Mouse (Mus musculus): ENCODE results near the gene Senp6. TPM values are rescaled to one million over a fixed set of nuclear protein-coding genes. Genes with fewer than 3 reads are reported as not detected.
"Not testable (repeated sequence)": the region's sequence is repeated elsewhere in the genome, so short reads cannot be mapped to it uniquely, and the experiment has no call there.

Senp6 gene
- total RNA-seq, 2 experiments from 2014 or later = 106 to 111 TPM

DNA sequence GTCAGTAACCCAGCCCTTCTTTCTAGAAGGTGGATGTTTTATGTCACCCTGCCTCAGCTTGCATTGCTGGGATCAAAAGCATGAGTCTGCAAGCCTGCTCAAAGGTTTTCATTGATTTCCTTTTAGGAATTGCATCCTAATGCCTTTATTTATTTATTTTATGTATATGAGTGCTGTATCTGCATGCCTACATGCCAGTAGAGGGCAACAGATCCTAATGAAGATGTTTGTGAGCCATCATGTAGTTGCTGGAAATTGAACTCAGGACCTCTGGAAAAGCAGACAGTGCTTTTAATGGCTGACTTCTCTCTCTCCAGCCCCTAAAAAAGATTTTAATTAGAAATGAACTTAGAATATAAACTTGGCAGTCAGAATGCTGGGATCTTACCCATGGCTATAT, 8.2 kb downstream of the Senp6 start:
- DNase-seq (ENCODE audit: low spot score in 2 of 2) = no peak

DNA sequence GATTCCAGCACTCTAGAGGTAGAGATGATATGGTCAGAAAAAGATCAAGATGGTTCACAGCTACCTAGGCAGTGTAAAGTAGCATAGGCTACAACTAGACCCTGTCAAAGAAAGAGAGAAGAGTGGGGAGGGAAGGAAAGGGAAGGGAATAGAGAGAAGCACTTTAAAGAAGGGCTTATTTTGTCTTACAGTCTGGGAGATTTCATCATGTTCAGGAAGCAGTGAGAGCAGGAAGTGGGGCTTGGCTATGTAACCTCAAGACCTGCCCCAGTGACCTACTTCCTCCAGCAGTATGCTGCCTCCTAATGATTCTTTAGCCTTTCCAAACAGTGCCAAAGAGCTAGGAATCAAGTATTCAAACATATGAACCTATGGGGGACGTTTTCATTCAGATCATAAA, 14.2 kb downstream of the Senp6 start:
- DNase-seq (ENCODE audit: low spot score in 2 of 2) = no peak

DNA sequence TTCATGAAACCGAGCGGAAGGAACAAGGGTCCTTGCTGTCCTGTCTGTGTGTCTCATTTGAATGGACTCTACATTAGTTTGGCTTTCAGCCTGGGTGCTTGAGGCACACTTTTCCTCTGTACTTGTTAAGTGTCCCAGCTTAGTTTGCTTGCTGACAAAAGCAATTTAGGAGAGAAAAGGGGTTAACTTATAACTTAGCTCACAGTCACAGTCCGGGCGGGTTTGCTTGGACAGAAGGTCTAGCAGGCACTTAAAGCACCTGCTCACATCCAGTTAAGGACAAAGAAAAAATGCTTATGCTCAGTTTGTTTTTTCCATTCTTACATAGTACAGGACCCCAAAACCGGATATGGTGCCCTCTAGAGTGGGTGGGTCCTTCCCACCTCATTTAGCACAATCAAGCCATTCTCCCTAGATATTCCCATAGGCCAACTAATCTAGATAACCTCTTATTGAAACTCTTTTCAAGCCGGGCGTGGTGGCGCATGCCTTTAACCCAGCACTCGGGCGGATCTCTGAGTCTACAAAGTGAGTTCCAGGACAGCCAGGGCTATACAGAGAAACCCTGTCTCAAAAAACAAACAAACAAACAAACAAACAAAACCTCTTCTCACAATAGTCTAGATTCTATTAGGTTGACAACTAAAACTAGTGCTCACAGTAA, 17.9 kb downstream of the Senp6 start:
- DNase-seq (ENCODE audit: low spot score in 2 of 2) = no peak

DNA sequence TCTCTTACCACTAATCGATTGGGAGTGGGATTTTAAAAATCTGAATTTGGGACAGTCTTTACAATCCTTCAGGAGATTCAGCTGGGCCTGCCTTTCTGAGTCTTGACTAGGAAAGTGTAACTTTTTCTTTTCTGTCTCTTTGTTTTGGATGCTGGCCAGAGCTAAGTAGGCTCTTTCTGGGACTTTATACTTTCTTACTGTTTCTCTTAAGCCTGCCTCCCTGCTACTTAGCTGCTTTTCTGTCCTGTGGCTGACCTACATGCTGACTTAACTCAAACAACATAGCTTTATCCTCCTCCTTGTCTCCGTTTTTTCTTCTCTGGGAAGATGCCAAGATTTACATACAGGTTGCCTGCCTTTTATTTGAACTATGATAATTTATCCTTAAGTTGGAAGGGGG, 19.0 kb downstream of the Senp6 start:
- DNase-seq (ENCODE audit: low spot score in 2 of 2) = no peak

DNA sequence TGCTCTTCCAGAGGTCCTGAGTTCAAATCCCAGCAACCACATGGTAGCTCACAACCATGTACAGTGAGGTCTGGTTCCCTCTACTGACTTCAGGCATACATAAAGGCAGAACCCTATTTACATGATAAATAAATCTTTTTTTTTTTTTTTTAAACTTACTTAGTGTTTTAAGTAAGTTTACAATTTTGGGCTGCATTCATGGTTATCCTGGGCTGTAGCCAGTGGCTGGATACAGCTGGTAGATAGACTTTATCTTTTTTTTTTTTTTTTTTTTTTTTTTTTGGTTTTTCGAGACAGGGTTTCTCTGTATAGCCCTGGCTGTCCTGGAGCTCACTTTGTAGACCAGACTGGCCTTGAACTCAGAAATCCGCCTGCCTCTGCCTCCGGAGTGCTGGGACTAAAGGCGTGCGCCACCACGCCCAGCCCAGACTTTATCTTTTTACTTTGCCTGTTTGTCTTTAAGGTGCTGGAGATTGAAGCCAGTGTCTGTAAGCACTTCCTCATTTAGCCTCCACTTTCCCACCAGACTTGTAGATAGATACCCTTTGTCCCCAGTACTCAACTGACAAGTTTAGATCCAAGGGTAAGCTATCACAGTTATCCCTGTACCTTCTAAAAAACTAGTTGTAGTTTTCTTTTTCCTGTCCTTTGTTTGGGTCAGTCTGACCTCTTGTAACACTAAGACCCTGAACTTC, 19.7 kb downstream of the Senp6 start:
- DNase-seq (ENCODE audit: low spot score in 2 of 2) = not testable (repeated sequence)

DNA sequence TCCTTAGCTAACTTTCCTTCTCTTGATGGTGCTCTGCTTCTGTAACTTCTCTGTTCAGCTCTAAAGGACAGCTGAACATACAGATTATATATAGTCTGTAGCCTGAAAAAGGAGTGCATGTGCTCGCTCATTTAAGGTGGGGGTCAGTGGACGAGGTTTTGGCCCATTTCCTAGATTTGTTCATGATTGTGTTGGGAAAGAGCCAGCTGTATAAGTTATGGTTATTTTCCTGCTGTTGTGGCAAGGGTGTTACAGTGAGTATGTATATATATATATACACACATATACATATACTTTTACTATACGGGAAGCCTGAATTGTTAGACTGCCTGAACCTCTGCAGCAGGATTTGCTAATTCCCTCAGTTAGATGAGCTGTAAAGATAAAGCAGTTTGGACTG, 22.7 kb downstream of the Senp6 start:
- DNase-seq (ENCODE audit: low spot score in 2 of 2) = no peak

DNA sequence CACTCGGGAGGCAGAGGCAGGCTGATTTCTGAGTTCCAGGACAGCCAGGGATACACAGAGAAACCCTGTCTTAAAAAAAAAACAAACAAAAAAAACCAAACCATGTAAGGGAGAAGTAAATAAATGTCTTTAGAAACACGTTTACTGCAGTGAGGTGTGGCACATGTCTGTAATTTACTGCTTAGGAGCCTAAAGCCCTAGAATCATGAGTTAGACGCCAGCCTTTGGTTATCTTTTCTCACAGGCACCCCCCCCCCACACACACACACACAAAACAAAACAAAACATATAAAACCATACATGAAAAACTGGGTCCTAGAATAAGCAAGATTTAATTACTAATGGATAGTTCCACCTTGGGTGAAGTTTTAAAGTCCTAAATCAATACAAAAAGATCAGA, 29.6 kb downstream of the Senp6 start:
- no peak for DNase-seq (ENCODE audit: low spot score in 2 of 2)

DNA sequence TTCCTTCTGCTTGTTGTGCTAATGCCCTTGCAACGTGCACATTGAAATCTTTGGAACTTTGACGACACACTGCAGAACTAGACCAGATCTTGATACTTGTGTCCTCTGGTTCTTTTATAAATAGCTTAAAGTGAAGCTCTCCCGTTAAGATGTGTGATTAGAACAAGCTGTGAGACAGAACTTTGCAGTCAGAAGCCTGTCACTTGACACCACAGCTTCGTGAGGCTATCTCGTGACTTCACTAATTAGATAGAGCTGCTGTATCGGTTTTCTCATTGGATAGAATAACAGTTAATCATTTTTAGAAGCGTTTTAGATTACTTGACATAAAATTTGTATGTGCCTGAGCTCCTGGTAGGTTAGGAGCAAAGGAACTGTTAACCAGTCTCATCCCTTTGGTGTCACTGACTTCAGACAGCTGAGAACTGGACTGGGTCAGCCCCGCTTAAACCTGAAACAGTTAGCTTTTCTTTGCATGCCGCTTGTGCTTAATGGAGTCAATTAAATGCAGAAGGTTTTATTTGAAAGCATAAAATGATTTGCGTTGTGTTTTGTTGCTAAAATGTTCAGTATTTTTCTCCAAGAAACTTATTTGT, 79.4 kb downstream of the Senp6 start:
- no peak for DNase-seq (ENCODE audit: low spot score in 2 of 2)

DNA sequence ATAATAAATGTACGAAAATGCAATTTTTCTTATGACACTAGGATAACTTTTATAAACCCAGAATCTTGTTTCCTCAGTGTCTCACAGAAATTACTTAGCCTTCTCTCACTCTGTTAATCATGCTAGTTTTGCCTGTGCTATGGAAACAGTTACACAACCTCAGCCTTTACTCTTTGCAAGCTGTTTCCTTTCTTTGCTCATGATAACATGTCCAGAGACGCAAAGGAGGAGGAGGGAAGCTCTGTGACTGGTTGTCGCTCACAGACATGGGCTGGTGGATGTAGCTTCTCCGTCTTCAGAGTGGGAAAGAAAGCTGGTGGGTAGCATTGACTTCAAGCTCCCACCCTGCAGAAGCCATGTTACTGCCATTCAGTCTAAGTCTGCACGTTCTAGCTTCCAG, 82.9 kb downstream of the Senp6 start:
- no peak for DNase-seq (ENCODE audit: low spot score in 2 of 2)

DNA sequence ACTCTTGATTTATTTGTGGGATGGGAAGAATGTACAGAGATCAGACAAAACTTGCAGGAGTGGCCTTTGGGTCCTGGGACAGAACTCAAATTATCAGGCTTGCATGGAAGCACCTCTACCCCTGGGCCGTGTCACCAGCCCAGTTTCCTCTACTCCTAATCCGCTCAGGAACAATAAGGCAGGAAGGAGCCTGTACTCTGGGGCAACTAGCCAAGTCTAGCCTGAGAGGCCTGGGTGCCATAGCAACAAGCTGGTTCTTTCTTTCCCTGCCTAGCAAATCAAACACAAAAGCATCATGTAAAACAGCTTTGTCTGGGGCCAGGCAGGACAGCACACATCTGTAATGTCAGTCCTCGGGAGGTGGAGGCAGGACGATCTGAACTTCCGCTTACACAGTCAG, 88.6 kb downstream of the Senp6 start:
- peak; percentile 38 to 54 for DNase-seq (ENCODE audit: low spot score in 2 of 2)

DNA sequence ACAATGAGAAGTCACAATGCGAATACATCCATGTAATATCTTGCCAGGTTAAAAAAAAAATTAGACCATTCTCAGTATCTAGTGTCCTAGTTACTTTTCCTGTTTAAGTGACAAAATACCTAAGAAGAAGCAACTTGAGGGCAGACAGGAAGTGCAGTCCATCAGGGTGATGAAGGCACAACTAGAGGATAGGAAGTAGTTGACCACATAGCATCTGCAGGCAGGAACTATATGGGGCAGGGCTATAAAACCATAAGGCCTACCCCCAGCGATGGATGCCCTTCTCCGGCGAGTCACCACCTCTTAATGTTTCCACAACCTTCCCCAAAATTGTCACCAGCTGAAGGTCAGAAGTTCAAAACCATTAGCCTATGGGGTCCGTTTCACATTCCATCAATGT, 90.1 kb downstream of the Senp6 start:
- DNase-seq (ENCODE audit: low spot score in 2 of 2) = no peak

DNA sequence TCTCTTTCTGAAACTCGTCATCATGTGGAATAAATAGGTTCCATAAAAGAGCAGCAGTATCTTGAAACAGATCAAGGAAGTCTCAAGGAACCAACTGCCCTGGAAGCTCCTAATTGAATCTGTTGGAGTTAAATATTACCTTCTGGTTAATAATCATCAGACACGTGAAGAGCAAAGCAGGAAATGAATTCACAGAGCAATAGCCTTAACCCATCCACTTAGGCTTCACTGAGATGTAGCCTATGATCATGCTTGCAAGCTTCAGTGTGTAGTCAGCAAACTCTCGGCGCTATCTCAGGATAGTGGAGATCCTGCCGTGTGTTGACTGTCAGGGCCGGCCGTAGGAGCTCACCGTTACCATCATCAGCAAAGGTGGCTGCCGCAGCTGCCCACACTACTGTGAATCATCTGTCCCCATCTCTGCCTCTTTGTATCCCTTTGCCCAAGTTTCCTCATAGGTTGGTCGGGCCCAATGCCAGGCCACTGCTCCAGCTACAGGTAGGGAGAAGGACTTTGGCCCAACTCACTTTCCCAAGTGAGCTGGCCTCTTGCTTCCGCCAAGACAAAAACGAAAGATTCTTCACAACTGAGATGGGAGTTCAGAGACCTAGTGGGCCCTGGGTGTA, 91.2 kb downstream of the Senp6 start:
- no peak for DNase-seq (ENCODE audit: low spot score in 2 of 2)

DNA sequence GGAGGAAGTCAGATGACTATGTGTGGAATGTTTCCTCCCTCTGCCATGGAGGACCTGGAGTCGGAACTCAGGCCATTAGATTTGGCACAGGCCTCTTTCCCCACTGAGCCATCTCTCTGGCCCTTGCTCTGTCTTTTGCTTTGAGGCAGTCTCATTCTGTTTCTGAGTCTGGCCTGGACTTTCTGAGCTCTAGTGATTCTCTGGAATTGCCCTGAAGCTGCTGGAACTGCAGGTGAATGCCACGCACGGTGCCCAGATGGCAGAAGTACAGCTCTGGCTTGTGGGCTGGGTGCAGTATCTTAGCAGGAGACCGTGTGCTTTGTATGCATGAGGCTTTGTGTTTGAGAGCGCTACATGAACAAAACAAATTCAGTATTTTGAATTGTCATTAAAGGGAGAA, 92.2 kb downstream of the Senp6 start:
- DNase-seq (ENCODE audit: low spot score in 2 of 2) = no peak

DNA sequence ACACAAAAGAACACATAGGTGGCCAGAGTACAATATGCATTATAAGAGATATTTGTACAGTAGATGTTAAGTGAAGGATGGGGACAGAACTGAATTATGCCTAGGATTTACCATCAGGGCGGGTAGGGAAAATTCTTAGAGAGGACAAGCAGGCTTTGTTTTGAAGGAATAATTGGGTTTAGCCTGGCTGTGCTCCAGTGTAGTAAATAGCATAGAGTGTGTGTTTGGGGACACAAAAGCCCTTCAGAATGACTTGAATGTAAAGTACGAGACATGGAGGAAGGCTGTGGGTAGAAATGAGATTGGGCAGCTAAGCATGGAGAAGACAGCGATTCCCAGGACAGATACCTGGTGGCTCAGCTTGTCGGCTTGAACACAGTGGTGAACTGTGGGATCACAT, 94.7 kb downstream of the Senp6 start:
- DNase-seq (ENCODE audit: low spot score in 2 of 2) = no peak

DNA sequence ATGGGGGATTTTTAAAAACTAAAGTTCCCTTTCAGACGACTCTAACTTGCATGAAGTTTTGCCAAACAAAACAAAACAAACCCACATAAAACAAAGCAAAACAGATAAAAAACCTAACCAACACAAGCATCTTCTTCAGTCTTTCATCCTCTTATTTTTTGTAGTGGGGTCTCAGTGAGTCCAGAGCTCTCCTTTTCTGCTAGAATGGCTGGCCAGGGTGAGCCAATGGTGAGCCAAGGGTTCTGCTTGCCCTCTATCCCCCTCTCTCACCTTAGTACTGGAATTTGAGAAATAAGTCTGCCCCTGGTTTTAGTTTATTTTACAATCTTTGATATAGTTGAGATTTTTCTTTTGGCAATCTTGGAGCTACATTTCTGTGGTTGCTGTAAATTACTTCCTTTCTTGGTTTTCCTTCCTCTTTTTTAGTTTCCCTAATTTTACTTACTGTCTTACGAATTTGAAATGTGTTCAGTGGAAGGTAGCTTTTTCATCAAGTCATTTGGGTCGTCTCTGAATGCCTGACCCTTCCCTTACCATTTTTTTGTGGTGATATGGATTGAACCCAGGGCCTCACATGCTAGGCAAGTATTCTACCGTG, 96.5 kb downstream of the Senp6 start:
- no peak for DNase-seq (ENCODE audit: low spot score in 2 of 2)

DNA sequence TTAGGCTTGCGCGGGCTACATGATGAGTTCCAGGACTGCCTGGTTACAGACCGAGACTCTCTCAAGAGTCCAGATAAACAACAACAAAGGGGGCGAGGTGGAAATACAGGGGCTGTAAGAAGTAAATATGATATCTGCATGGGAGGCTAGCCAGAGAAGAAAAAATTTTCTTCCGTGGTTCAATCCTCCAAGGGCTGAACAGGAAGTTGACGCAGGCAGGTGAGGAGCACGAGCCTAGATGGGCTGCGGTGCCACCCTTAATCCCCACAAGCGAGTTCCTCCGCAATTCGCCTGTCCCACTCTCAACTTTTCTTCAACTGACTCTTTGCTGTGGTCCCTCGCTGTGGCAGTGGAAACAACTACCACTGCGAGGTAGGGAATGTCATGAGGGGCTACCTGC, 97.5 kb downstream of the Senp6 start:
- DNase-seq (ENCODE audit: low spot score in 2 of 2) = no peak

DNA sequence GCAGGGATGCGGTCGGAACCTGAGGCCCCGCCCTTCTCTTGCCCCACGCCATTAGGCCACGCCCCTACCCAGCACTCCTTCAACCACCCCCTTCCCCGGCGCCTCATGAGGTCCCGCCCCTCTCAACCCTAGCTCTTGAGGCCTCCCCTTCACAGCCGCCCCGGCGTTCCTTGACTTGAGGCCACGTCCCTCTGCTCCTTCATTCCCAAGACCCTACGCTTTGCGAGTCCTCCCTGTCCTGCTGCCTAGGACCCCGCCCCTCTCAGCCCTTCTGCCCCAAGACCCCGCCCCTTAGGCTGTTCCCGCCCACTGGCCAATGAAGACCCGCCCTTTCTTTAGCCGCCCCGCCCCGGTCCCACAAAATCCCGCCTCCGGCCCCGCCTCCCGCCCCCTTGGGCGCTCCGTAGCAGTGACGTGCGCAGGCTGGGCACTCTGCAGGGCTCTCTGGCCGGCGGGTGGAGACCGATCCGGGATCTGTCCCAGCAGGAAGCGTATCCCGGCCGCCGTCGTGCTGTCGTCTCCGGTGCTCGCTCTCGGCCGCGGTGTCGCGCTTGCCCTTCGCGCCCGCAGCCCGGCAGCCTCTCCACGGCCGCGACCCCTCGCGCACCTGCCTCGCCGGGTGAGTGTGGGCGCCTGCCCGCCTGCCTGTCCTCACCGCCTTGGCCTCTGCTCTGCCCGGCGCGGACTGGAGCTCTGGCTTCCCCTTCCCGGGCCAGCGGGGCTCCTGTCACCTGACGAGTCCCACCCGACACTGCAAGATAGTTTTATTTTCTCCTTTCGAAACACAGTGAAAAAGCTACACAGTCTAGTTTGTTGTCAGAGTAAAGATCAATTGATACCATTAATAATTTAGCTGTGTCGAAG, 98.1 kb downstream of the Senp6 start, which contains the start of gene Myo6:
Gene Myo6, plus strand, starts transcription at position 421 of the 864 bp plus-strand sequence.
- DNase-seq (ENCODE audit: low spot score in 2 of 2) = peak; percentile 91 to 96

DNA sequence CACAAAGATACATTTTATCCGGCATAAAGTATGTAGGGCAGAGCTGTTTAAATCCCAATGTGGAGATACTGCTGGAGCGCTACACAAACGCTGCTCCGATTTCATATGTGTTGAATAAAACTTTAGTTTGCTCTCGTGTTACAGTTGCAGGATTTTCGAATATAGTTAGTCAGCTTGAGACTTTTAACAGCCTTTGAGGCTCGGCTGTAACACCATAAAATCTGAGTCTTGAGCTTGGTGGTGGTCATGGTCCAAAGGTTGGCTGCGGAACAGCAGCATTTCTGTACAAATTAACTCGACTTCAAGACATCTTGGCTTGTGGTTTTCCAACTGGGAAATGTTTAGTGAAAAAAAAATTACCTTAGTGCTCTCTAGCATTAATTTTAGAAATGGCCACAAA, 99.0 kb downstream of the Senp6 start:
- DNase-seq (ENCODE audit: low spot score in 2 of 2) = no peak

DNA sequence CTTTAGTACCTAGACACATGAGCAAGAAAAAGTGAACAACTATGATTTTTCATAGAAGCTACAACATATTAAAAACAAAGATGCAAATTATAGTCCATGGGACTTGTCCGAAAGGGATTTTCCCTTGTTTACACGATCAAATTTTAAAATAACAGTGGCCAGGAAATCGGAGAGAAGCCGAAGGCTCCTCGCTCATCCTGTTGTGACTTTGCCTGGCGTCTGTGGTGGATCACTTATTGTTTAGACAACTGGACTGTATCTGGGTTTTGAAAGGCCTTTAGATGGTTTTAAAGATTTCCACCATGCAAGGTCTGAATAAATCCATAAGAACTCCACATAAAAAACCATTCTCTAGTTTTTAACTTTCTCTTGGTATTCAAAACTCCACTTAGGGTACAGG, 99.7 kb downstream of the Senp6 start:
- no peak for DNase-seq (ENCODE audit: low spot score in 2 of 2)

DNA sequence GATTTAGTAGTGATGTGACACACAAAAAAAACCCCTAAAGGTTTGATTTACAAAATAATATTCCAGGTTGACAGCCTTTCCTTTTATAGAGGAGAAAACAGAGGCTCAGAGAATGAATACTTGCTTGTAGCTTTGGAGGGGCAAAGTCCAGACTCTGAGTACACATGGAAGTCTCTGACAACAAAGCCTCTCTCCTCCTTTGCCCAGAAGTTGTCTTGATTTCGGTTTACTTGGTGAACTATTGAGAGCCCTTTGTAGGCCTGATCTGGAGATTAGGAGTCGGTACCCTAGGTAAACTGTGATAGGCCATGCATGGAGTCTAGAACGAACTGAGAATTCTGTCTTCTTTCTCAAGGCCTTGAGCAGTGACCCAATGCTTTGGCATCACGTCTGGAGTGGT, 100.4 kb downstream of the Senp6 start:
- DNase-seq (ENCODE audit: low spot score in 2 of 2) = no peak

DNA sequence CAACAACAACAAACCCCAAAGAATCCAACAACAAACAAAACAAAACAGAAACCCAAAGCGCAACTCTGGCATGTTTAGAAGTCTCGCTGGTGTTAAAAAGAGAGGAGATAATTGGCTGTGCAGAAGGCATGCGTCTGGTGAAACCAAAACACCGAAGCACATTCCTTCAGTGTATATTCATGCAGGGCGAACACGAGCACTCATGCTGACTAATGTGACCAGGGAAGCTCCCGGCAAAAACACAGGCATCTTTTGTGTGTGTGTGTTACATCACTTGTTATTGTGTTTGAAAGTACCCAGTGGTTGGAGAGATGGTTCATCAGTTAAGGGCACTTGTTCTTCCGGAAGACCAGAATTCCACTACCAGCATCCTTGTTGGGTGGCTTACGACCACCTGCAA, 102.8 kb downstream of the Senp6 start:
- no peak for DNase-seq (ENCODE audit: low spot score in 2 of 2)
